Mouse (Mus musculus): Measurements from ENCODE around the gene Cd22. TPM values are rescaled to one million over a fixed set of nuclear protein-coding genes. Genes with fewer than 3 reads are reported as not detected.
A peak's percentile ranks its signal among the peaks of the same experiment; 100 is the strongest.
"Not testable (repeated sequence)": the region's sequence is repeated elsewhere in the genome, so short reads cannot be mapped to it uniquely, and the experiment has no call there.

The Cd22 gene
- total RNA-seq, 2 experiments from 2014 or later, result 0.54 to 0.81 TPM

DNA sequence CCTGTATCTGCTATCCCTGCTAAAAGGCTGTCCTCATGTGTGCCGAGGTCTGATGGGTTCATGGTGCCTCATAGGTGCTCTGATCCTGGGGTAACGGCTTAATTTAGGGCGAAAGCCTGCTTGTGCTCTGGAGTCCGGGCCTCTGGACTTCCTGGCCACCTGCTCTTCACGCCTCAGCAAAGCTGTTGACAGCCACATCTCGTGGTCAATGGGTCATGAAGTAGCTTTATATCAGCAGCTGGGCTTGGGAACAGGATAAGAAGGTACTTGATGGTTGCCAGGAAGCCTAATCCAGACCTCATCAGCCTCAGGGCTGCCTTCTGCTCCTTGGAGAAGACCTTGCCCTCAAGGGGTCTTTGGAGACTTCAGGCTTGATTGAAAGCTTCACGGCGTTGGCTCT is 16.8 kb downstream of the Cd22 start:
- DNase-seq (ENCODE audit: low spot score in 2 of 2), result no peak

DNA sequence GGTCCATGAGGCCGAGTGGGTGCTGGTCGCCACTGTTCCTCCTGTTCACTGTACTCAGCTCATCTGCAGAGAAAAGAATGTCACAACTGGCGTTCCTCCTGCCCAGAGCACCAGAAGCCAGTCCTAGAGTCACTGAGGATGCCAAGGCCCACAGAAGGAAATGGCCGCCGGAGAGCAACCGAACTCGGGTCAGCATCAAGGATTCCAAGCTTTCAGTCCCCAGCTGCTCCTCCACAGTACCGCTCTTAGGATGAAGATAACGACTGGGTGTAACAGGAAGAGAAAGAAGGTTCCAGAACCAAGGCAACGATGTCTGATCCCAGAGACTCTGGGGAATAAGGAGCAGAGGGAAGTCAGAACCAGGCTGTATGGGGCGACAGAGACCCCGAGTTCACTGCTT is 18.7 kb downstream of the Cd22 start, which contains the start of gene Ffar1:
Ffar1 (minus strand) TSS at position 101 of the 400 bp plus-strand sequence.
- no peak for DNase-seq (ENCODE audit: low spot score in 2 of 2)

DNA sequence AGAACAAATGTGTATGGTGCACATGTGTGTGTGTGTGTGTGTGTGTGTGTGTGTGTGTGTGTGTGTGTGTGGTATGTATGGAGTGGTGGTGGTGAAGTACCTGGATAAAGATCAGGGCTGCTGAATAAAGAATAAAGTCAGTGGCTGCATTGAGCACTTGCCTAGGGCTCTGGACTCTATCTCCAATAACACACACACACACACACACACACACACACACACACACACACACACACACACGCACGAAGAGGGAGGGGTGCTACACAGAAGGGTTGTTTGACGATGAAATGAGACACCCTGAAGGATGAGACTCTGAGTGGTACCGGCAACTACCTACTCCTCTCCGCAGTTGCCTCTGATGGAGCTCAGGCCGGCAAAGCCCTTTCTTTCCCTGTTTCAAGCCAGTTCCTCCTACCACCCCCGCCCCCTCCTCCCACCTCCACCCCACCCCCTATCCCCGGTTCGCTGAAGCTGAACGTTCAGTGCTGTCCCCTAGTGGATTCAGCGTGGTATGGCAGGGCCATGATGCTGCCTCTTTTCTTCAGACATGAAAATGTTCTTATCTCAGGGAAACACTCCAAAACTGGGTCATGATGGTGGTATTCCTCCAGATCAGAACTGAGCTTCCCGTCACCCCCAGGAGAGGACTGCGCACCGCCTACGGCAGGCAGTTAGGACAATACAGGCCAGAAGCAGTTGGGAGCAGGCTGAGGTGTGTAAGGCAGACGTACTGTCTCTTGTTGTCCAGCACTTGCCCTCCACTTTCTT is 20.3 kb downstream of the Cd22 start:
- DNase-seq (ENCODE audit: low spot score in 2 of 2), result no peak

DNA sequence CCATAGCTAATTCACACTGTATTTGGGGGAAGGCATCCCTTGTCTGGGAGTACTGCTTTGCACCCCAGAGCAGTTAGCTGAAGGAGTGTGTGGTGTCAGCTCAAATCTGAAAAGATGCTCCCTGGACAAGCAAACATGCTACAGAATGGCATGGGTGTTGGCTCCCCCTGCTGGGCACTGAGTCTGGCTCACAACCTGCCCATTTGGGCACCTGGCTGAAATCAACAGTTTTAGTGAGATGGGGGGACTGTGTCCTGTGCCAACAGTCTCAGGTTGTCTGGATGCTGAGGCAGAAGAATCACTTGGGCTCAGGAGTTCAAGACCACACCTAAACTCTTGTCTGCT is 20.9 kb downstream of the Cd22 start:
- peak in 1 of 2 experiments; percentile 62 for DNase-seq (ENCODE audit: low spot score in 2 of 2)

DNA sequence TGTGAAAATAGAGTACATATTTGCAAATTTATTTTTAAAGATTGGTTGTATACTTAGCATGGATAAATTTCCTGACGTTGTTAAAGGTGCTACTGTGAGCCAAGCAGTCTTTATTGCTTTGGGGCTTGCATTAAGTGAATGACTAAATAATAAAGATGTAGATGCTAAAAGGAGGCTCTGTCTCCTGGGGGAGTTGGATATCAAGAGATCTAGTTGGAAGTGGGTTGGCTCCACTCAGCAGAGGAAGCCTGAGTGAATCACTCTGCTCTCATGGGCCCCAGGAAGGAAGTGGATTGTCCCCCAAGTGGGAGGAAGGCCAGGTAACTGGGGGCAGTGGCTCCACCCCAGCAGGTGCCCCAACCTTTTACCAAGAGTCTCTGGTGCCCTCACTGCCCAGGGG is 22.4 kb downstream of the Cd22 start:
- no peak for DNase-seq (ENCODE audit: low spot score in 2 of 2)

DNA sequence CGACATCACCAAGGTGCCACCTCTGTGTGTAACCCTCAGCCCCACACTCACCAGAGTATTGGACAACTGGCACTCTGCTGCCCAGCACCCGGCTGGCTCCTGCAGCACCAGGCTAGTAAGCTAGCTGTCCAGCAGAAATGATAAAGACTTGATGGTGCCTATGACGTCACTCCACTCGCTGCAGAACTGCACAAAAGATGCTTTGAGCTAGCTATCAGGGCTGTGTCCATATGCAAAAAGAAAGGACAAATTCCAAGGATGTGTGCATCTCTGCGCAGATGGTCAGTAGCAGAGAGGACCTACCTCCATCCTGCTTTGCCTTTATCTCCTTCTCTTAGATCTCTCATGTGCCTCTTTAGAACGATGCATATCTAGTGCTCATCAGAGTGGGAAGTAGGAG is 24.1 kb downstream of the Cd22 start, which contains the start of gene Ffar3:
Ffar3 (minus strand) TSS at position 101 of the 400 bp plus-strand sequence.
- no peak for DNase-seq (ENCODE audit: low spot score in 2 of 2)

DNA sequence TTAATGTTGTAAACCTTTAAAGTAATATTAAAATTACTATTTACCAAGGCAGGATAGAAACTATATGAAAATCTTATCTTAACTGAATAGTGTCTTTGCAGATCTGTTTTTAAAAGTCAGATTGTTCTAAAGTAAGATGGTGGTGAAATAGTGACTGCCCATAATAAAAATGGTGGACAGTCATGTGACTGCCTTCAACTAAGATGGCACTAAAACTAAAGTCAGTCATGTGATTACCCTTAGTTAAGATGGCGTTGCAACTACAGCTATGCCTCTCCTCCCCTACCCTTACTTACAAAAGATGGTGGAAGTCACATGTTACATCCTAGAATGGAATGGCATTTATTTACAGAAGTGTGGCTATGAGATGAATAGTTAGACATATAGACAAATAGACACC is 28.7 kb downstream of the Cd22 start:
- DNase-seq (ENCODE audit: low spot score in 2 of 2), result no peak

DNA sequence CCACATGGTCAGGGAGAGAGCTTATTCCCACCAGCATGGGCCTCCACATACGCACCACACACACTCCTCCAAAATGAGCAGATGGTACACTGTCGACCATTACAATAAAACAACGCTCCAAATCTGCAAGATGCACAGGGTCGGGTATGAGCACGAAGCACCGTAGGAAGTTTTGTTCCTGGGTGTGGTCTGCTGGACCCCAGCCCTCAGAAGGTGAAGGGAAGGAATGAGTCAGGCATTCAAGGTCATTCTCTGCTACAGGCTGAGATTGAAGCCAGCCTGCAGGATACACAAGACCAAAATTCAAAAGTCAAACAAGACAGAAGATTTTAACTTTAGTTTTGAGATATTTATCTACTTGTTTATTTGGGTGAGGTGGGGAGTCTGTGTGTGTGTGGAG is 32.2 kb downstream of the Cd22 start:
- DNase-seq (ENCODE audit: low spot score in 2 of 2), result no peak

DNA sequence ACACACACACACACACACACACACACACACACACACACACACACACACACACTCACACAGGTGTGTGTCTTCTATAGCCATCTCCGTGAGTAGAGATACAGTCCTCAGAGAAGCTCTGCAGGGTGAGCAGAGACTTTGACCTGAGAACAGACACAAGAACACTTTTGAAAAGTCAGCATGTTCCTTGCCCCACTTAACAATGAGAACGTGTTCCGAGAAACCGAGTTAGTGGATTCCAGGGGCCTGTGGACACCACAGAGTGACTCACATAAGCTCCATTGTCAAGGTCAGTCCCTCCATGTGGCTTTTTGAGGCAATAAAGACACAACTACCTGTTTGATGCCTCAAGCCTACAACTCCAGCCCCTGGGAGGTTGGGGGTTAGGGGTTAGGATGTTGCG is 32.8 kb downstream of the Cd22 start:
- no peak for DNase-seq (ENCODE audit: low spot score in 2 of 2)

DNA sequence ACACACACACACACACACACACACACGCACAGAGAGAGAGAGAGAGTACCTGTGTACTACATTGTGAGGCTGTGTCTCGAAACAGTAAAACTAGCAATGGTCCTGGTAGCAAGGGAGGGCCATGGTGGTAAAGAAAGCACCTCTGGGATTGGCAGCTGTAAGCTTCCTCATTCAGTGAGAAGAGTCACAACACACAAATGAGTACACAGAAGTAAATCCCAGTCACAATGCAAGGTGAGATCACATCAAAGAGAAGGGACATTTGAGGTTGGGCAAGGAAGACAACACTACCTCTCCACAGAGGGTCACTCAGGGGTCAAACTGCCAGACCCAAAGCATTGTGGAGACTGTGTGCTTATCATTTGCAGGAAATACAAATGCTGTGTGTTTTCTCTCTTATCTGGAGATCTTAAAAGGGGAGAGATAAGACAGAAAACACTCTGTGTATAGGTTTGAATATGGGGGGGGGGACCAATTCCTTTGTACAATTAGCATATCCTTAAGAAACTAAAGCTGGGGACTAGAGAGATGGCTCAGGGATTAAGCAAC is 33.6 kb downstream of the Cd22 start:
- DNase-seq (ENCODE audit: low spot score in 2 of 2), result no peak

DNA sequence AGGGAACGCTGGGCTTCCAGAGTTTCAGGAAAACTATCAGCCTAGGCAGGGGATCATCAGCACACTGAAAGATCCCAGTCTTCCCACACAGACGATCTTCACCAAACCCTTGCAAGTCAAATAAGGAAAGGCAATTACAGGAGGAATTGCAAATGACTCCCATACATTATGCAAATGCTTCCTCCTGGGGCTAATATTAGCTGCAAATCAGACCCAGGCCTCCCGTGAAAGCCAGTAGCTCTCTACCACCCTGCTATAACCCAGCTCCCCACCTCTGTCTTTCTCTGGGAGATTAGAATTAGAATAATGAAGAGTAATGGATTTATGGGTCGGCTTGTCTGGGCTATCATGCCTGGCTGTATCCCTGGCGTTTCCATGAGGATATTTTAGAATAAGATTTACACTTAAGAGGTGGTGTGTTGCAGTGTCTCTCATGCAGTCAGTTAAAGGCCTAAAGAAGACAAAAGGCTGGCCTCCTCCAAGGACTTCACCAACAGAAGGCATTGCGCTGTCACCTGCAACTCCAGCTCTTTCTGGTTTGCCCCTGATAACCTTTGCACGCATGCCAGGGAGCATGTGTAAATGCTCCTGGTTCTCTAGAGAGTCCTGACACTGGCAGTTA is 35.4 kb downstream of the Cd22 start:
- DNase-seq (ENCODE audit: low spot score in 2 of 2), result no peak

DNA sequence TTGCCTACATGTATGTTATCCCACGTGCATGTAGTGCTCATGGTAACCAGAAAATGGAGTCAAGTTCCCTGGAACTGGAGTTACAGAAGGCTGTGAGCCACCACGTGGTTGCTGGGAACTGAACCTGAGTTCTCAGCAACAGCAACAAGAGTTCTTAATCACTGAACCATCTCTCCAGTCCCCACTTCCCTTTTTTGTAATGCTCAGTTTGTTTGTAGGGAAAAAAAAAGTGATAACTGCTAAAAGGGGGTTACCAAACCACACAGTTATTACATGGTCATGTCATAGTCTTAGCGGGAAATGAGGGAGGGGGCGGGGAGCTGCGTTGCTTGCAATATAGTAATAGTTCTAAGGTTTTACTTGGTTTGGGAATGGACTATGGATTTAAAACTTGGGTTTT is 38.0 kb downstream of the Cd22 start:
- DNase-seq (ENCODE audit: low spot score in 2 of 2), result no peak

DNA sequence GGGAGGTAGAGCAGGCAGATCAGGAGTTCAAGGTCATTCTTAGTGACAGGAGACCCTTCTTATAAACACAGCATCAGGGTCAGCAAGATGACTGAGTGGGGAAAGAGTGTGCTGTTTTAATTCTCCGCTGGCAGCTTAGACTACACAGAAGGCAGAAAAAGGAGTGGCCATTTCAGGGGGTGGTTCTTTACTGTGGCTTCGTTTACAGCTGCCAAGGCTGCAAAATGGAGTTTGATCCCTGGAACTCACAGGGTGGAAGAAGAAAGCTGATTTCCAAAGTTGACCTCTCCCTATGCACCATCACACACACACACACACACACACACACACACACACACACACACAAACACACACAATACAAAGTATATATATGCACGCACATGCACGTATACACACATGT is 38.8 kb downstream of the Cd22 start:
- no peak for DNase-seq (ENCODE audit: low spot score in 2 of 2)

DNA sequence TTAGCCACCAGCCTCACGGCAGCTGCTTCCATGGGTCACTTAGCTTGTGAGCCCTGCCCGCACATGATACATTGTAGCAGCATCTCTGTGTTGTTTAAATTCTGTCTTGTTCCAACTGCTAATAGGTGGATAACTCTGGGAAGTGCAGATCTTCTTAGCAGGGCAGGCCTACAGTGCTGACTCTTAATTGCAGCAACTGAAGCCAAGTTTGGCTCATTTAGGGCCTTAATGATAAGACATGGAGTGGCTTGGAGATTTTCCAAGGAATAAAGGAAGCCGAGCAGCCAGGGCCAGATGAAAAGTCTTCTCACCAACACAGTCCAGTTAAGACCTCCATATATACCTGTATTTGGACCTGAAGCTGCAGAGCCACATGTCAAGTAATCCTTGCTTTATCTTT is 39.8 kb downstream of the Cd22 start:
- DNase-seq (ENCODE audit: low spot score in 2 of 2), result no peak

DNA sequence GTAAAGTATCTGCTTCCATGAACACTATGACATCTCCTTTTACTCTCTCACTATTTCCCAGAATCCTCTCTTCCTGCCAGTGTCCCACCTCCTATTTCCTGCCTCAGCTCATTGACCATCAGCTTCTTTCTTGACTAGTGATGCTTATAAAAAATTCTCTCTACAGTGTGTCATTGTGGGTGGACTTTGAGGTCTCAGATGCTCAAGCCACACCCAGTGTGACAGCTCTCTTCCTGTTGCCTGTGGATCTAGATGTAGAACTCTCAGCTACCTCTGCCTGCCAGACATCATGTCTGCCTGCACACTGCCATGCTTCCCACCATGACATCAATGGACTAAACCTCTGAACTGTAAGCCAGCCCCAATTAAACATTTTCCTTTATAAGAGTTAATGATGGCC is 42.9 kb downstream of the Cd22 start:
- DNase-seq (ENCODE audit: low spot score in 2 of 2), result no peak

DNA sequence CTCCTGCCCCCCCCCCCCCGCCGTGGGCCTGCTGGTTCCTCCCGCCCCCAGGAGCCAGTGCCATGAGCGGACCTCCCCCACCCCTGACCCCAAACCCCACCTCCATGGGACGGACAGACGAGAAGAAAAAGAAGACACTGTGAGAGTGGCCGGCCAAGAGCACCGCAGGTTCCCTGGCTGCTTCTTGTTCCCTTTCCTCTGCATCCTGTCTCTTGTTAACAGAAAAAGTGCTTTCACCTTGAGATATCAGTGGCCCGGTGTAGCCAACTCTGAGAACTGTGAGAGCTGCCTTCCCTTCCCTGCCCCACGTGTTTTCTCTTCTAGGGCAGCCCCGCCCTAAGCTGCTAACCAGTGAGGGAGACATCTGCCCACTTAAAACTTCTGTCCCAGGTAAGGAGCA is 47.5 kb downstream of the Cd22 start:
- DNase-seq (ENCODE audit: low spot score in 2 of 2), result not testable (repeated sequence)

DNA sequence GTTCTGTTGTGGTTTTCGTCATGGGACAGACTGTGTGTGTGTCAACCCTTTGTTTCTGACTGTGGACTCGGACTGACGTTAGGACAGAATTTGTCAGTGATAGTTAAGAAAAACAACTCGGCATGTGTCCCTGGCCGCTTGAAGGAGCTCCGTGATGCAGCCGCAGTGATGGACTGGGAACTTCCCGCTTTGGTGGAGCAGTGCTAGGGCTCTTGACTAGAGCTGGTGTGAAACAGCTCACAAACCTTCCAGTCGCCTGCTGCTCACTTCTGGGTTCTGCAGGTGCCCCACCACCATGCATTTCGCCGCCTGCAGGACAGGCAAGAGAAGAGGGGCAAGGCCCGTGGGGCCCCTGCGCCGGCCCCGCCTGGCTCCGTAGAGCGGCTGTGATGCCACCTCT is 47.9 kb downstream of the Cd22 start:
- DNase-seq (ENCODE audit: low spot score in 2 of 2), result no peak

DNA sequence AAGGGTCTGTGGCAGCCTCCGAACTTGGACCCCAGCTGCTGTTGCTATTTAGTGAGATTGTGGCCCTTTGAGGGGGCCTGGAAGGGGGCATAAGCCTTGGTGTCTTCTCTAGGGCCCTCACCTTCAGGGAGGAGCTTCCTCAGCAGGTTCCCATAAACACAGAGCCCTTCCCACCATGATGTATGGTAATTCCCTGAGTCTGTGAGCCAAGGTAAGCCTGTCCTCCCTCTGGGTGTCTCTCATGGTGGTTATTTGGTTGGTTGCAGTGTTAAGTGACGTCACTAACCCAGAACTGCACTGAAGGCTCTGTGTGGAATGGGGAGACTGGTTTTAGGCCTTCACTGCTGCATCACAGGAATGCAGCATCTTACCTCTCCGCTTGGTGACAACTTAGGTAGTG is 50.7 kb downstream of the Cd22 start:
- no peak for DNase-seq (ENCODE audit: low spot score in 2 of 2)

DNA sequence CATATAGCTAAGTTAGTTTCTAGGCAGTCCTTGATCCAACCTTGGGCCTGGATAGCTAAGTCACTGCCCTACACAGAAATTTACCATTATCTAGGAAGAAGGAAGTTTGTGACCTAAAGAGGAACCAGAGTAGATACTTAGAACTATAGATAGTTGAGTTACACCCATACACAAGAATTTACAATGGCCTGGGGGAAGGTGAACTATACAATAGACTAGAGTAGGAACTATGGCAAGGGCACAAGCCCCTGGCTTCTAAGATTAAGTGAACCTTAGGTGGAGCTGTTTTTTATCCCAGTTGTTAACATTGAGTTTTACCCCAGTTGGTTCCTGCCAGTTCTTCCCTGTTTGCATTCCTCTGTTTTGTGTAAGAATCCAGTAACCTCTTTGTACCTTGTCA is 51.3 kb downstream of the Cd22 start:
- DNase-seq (ENCODE audit: low spot score in 2 of 2), result not testable (repeated sequence)

DNA sequence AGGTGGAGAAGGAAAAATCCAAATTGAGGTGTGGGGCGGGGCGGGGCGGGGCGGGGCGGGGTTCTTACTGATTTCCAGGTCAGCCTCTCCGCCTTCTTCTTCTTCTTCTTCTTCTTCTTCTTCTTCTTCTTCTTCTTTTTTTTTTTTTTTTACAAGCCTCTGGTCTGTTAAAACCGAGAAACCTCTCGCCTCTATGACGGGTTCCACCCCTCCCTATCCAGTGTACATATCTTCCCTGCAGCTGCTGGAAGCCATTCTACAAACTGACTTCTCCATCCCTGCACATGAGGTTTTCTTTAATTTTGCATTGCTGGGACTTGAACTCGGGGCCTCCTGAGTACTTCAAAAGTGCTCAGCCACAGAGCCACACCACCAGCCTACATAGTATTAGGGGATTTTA is 53.5 kb downstream of the Cd22 start:
- DNase-seq (ENCODE audit: low spot score in 2 of 2), result no peak

DNA sequence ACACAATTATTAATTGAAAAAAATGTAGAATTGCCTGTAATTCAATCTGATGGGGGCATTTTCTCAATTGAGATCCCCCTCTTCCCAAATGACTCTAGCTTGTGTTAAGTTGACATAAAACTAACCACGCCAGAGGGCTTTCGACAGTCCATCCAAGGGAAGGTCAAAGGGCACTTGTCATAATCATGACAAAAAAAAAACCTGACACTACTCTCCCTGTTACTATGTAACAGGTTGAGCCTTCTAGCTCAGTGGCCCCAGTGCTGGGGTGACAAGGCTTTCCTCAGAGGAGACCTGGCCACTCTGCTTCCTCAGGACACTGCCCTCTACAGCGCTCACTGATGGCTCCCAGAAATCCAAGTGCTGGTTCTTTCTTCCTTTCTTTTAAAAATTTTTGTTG is 55.8 kb downstream of the Cd22 start:
- no peak for DNase-seq (ENCODE audit: low spot score in 2 of 2)

DNA sequence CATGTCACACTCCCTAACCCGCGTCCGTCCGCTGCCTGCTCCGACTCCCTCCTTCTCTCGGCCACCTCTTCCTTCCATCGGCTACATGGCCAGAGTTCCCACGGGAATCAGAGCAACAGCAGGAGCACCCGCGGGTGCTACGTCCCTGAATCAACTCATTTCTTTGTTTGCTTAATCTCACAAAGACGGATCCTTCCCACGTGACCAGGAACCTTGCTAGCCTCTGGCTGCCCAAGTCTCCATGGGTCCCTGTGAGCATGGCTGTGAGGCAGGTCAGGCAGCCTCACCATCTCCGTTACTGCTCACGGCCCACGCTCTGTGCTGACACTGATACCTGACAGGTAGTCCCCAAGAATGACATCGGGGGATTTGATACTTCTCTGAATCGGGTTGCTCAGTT is 56.5 kb downstream of the Cd22 start, which contains the start of gene Ffar2:
Ffar2 (minus strand) TSS at position 101 of the 400 bp plus-strand sequence.
- no peak for DNase-seq (ENCODE audit: low spot score in 2 of 2)

DNA sequence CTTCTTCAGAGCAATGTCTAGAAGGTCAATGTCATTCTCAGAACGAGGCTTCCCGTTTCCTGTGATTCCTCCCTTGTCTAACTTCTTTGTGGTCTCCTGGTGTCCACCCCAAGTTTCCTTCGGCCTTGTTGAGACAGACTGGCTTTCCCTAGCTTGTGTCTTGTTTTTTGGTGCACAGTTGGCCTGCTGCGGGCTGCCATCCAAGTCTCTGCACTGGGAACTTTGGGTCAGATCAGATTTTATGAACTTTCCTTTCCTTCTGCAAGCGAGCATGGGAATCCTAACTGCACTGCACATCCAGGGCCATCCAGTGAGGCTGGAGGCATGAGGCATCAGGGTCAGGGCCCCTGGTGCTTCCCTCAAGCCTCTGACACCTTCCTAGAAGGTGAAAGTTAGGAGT is 58.6 kb downstream of the Cd22 start:
- DNase-seq (ENCODE audit: low spot score in 2 of 2), result no peak

All from gastrocnemius, postnatal 4 days (tissue).